Comparison of ENCODE assay signal across 9 mouse cellular contexts in the genomic region with DNA sequence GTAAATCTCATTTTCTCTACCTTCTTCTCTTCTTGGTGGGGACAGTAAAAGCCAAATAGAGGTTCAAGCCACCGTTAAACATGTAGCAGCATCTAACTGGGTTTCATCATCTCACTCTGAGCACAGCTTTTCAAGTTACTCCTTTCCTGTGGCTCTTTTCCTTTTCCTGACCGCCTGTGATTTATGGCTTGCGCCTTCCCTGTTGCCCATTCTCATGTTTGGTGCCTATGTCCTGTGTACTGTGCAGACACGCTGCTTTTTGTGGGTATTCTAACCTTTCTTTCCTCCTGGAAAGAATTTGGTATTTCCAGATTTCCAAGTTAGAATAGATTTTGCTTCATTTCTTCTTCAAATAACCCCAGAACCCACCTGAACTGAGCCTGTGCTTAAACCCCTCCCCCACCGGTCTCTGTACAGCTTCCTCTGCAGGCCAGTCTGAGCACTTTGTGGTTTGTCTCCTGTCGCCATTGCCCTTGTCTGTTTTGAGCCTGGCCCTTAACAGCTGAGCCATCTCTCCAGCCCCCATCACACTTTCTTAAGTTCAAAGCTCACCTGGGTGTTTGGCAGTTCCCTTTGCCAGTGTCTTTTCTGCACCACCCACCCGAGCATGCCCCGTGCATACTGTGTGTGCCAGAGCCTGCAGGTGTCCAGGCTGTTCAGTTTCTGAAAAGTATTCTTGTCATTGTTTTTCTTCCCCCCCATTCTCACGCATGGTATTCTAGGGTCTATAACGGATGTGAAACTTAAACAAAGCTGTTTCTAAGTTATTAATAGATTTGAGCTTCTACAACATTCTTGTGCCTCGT.
DNase-seq lines count a peak whose midpoint lies in the region; ATAC-seq and TF ChIP-seq lines count a peak whose summit lies in the region.
"Had no signal": no experiment of that assay in that cellular context is flagged by ENCODE, and none has a peak within 500 bp of the region (broad histone marks: within the 10 kb centered on the region; RNA-seq: fewer than 3 reads in every experiment).

No protein-coding gene starts in this region.

- no peak overlapping the region for H3K4me3 ChIP-seq in CH12.LX (replicated peaks in 1 of 3; ENCODE audit: low read depth in 2 of 3, low read length in 2 of 3, poor library complexity in 1 of 3)
- no peak overlapping the region for H3K4me3 ChIP-seq in heart, postnatal 0 days (ENCODE audit: low read depth, low read length)
- H3K4me3 ChIP-seq in lung, embryonic 16.5 days (ENCODE audit: low read length): no peak overlapping the region
- H3K4me3 ChIP-seq in stomach, embryonic 16.5 days (replicated peaks; ENCODE audit: low read length): no peak overlapping the region

- dilution Hi-C loops in CH12.LX (cut with MboI; ENCODE audit: extremely low pct_ligation_motif_present, extremely low pct_unique_long_range_greater_than_20kb, low sequenced_read_pairs): no loop called here

- no peak for TF ChIP-seq CTCF in CH12.LX (conservative IDR thresholded peaks at IDR 0.05 in 1 of 2, IDR thresholded peaks at IDR 0.05 in 1 of 2; ENCODE audit: low read depth in 2 of 2, low read length in 2 of 2)
- TF ChIP-seq CTCF in heart, postnatal 0 days (IDR thresholded peaks at IDR 0.05; ENCODE audit: low read depth): no peak

- ATAC-seq in frontal cortex, adult (ENCODE audit: low TSS enrichment): 0 out of 2 replicates have a peak, but pooled peaks have one; percentile 0
- ATAC-seq in heart, postnatal 0 days (ENCODE audit: insufficient read depth, low read depth): no peak
- ATAC-seq in lung, embryonic 16.5 days (ENCODE audit: low read depth): peak; percentile 76
- no peak for ATAC-seq in stomach, embryonic 16.5 days (ENCODE audit: insufficient read depth, low FRiP score)

- 32% methylated on average over 11 of the region's 11 CpGs for WGBS in heart, postnatal 0 days
- 41% methylated on average over 11 of the region's 11 CpGs for WGBS in lung, embryonic 16.5 days
- WGBS in stomach, embryonic 16.5 days: 54% methylated on average over 11 of the region's 11 CpGs

- H3K79me2 ChIP-seq in CH12.LX (replicated peaks; ENCODE audit: control insufficient read depth, extremely low read depth, insufficient read depth, poor library complexity, severe bottlenecking): no peaks in the 10 kb centered on the region

- TF ChIP-seq RAD21 in CH12.LX (IDR thresholded peaks at IDR 0.05; ENCODE audit: low read depth, low read length): no peak

- no peaks in the 10 kb centered on the region for H3K27me3 ChIP-seq in CH12.LX (replicated peaks)
- H3K27me3 ChIP-seq in heart, postnatal 0 days (ENCODE audit: control insufficient read depth, insufficient read depth, low read length): no peaks in the 10 kb centered on the region
- H3K27me3 ChIP-seq in lung, embryonic 16.5 days (ENCODE audit: control insufficient read depth, insufficient read depth, low read depth, low read length): no peaks in the 10 kb centered on the region
- H3K27me3 ChIP-seq in stomach, embryonic 16.5 days (ENCODE audit: control insufficient read depth, insufficient read depth, low read length): no peaks in the 10 kb centered on the region

- peak; percentile 68; the same call in 1 of the 2 replicates for TF ChIP-seq EP300 in CH12.LX (IDR thresholded peaks at IDR 0.05; ENCODE audit: low read length)
- no peak for TF ChIP-seq EP300 in heart, postnatal 0 days (IDR thresholded peaks at IDR 0.05; ENCODE audit: low read depth)

- DNase-seq in frontal cortex, postnatal 25 days (ENCODE audit: low spot score in 2 of 2): no peak
- peak; percentile 70 for DNase-seq in CH12.LX (ENCODE audit: extremely low read depth)
- no peak for DNase-seq in heart, postnatal 0 days (ENCODE audit: low spot score)
- no peak for DNase-seq in gastrocnemius, postnatal 25 days
- no peak for DNase-seq in gastrocnemius, postnatal 36 days

- peak overlapping the region; percentile 41 for H3K4me2 ChIP-seq in CH12.LX (ENCODE audit: insufficient read depth, low read depth, poor library complexity, severe bottlenecking)
- peak overlapping the region; percentile 21; the same call in 1 of the 2 replicates for H3K4me2 ChIP-seq in heart, postnatal 0 days (ENCODE audit: low read depth, low read length)
- H3K4me2 ChIP-seq in lung, embryonic 16.5 days (ENCODE audit: low read depth, low read length): peak overlapping the region; percentile 1; the same call in 1 of the 2 replicates
- no peak overlapping the region for H3K4me2 ChIP-seq in stomach, embryonic 16.5 days (ENCODE audit: low read depth, low read length)

- no peaks in the 10 kb centered on the region for H3K9me3 ChIP-seq in CH12.LX (replicated peaks; ENCODE audit: low read length)
- no peaks in the 10 kb centered on the region for H3K9me3 ChIP-seq in heart, postnatal 0 days (replicated peaks; ENCODE audit: control insufficient read depth, low read length)
- H3K9me3 ChIP-seq in lung, embryonic 16.5 days (ENCODE audit: control insufficient read depth, low read length): no peaks in the 10 kb centered on the region
- no peaks in the 10 kb centered on the region for H3K9me3 ChIP-seq in stomach, embryonic 16.5 days (replicated peaks; ENCODE audit: control insufficient read depth, low read length)
- H3K9me3 ChIP-seq: G1E had no signal

- in situ Hi-C loops in CH12.LX (cut with MboI; ENCODE audit: low pct_ligation_motif_present, low pct_unique_long_range_greater_than_20kb, low sequenced_read_pairs): no loop called here

- intact Hi-C loops in gastrocnemius, postnatal 36 days (cut with DNase I): no loop called here

- no peak for TF ChIP-seq POLR2A in CH12.LX (IDR thresholded peaks at IDR 0.05; ENCODE audit: low read depth, low read length)

- no peaks in the 10 kb centered on the region for H3K36me3 ChIP-seq in CH12.LX (replicated peaks in 1 of 2; ENCODE audit: control insufficient read depth in 1 of 2, insufficient read depth in 1 of 2, low read length in 1 of 2)
- H3K36me3 ChIP-seq in heart, postnatal 0 days (replicated peaks; ENCODE audit: control insufficient read depth, insufficient read depth, low read length): peaks cover 12% of the 10 kb centered on the region; the same call in 1 of the 2 replicates
- H3K36me3 ChIP-seq in lung, embryonic 16.5 days (ENCODE audit: control insufficient read depth, insufficient read depth, low read length): no peaks in the 10 kb centered on the region
- no peaks in the 10 kb centered on the region for H3K36me3 ChIP-seq in stomach, embryonic 16.5 days (ENCODE audit: control insufficient read depth, insufficient read depth, low read length)

- peaks cover 15 to 46% of the 10 kb centered on the region in 2 experiments for H3K4me1 ChIP-seq in CH12.LX (ENCODE audit: control insufficient read depth in 1 of 2, insufficient read depth in 2 of 2)
- peaks cover 31% of the 10 kb centered on the region for H3K4me1 ChIP-seq in heart, postnatal 0 days (ENCODE audit: control insufficient read depth, insufficient read depth)
- peaks cover 32% of the 10 kb centered on the region for H3K4me1 ChIP-seq in lung, embryonic 16.5 days (replicated peaks; ENCODE audit: control insufficient read depth, insufficient read depth, low read length)
- peaks cover 19% of the 10 kb centered on the region for H3K4me1 ChIP-seq in stomach, embryonic 16.5 days (ENCODE audit: control insufficient read depth, insufficient read depth, low read length)

- peak overlapping the region; percentile 76 for H3K27ac ChIP-seq in CH12.LX (ENCODE audit: insufficient read depth, low read depth)
- H3K27ac ChIP-seq in heart, postnatal 0 days (ENCODE audit: low read depth): peak overlapping the region; percentile 25; the same call in 1 of the 2 replicates
- peak overlapping the region; percentile 75 for H3K27ac ChIP-seq in lung, embryonic 16.5 days (ENCODE audit: low read length)
- H3K27ac ChIP-seq in stomach, embryonic 16.5 days (ENCODE audit: low read length): peak overlapping the region; percentile 55

- H3K9ac ChIP-seq in CH12.LX (ENCODE audit: insufficient read depth, low read depth): peak overlapping the region; percentile 30
- H3K9ac ChIP-seq in heart, postnatal 0 days (replicated peaks; ENCODE audit: low read depth, low read length): no peak overlapping the region
- 0 out of 2 replicates have a peak overlapping the region, but pooled peaks have one; percentile 26 for H3K9ac ChIP-seq in lung, embryonic 16.5 days (ENCODE audit: low read length)
- no peak overlapping the region for H3K9ac ChIP-seq in stomach, embryonic 16.5 days (ENCODE audit: low read length)

TF ChIP-seq in CH12.LX, 34 proteins besides CTCF, POLR2A, EP300 and RAD21:
- 0 out of 2 replicates have a peak, but pooled peaks have one; percentile 19 for TF ChIP-seq RCOR1 (conservative IDR thresholded peaks at IDR 0.05; ENCODE audit: low read depth, low read length)
- peak; percentile 93 for TF ChIP-seq MEF2A (IDR thresholded peaks at IDR 0.05; ENCODE audit: borderline replicate concordance, low read depth, low read length)
- no peak for TF ChIP-seq TBP (conservative IDR thresholded peaks at IDR 0.05; ENCODE audit: low read depth, low read length)
- peak; percentile 72 for TF ChIP-seq IRF4 (IDR thresholded peaks at IDR 0.05; ENCODE audit: low read depth, low read length)
- no peak for TF ChIP-seq ZMIZ1 (IDR thresholded peaks at IDR 0.05; ENCODE audit: low read depth, low read length)
- peak; percentile 86 for TF ChIP-seq BHLHE40 (IDR thresholded peaks at IDR 0.05; ENCODE audit: low read depth, low read length)
- peak; percentile 66 for TF ChIP-seq ETS1 (conservative IDR thresholded peaks at IDR 0.05; ENCODE audit: low read depth, low read length)
- no peak for TF ChIP-seq MAFK (IDR thresholded peaks at IDR 0.05; ENCODE audit: insufficient replicate concordance, low read length)
- TF ChIP-seq MXI1 (IDR thresholded peaks at IDR 0.05; ENCODE audit: low read depth, low read length): no peak
- TF ChIP-seq KAT2A (IDR thresholded peaks at IDR 0.05; ENCODE audit: insufficient replicate concordance, low read length): no peak
- no peak for TF ChIP-seq POLR2AphosphoS2 (IDR thresholded peaks at IDR 0.05; ENCODE audit: low read depth, low read length)
- TF ChIP-seq TCF12 (IDR thresholded peaks at IDR 0.05; ENCODE audit: low read depth, low read length): peak; percentile 80
- no peak for TF ChIP-seq MYC (IDR thresholded peaks at IDR 0.05; ENCODE audit: low read depth, low read length)
- peak; percentile 43; the same call in 1 of the 2 replicates for TF ChIP-seq CHD2 (IDR thresholded peaks at IDR 0.05; ENCODE audit: low read length)
- TF ChIP-seq NRF1 (IDR thresholded peaks at IDR 0.05; ENCODE audit: low read depth, low read length): peak; percentile 74
- no peak for TF ChIP-seq ELF1 (IDR thresholded peaks at IDR 0.05; ENCODE audit: low read depth, low read length)
- TF ChIP-seq SIN3A (IDR thresholded peaks at IDR 0.05; ENCODE audit: low read length): no peak
- no peak for TF ChIP-seq NELFE (IDR thresholded peaks at IDR 0.05; ENCODE audit: low read depth, low read length)
- TF ChIP-seq ZC3H11A (IDR thresholded peaks at IDR 0.05; ENCODE audit: low read depth, low read length): no peak

Comparison
In these comparisons a context has a peak if more than half of its experiments do, and no peak if none do; other contexts are left out.
1. ATAC-seq: peak in frontal cortex, adult (single experiment) and lung, embryonic 16.5 days (single experiment); none in heart, postnatal 0 days (single experiment) and stomach, embryonic 16.5 days (single experiment).
2. H3K27ac ChIP-seq: peak in every context shown above with its lines; median percentile 76 in CH12.LX; 75 in lung, embryonic 16.5 days; 55 in stomach, embryonic 16.5 days; 25 in heart, postnatal 0 days.
3. H3K9ac ChIP-seq: peak in CH12.LX (single experiment) and lung, embryonic 16.5 days (single experiment); none in heart, postnatal 0 days (single experiment) and stomach, embryonic 16.5 days (single experiment).